Mouse (Mus musculus): ENCODE data around the gene Taco1. TPM values are rescaled to one million over a fixed set of nuclear protein-coding genes. Genes with fewer than 3 reads are reported as not detected.
"Not testable (repeated sequence)": the region's sequence is repeated elsewhere in the genome, so short reads cannot be mapped to it uniquely, and the experiment has no call there.

The Taco1 gene
- polyA plus RNA-seq (2012; rRNA removed): 21.3 and 21.4 TPM in 2 replicates

GRCm38 (mm10) chr11:106065923-106066571 lies at the start of gene Taco1:
Gene Taco1, plus strand, starts transcription at chr11:106066061.
- WGBS: under 1% methylated on average over 49 of the region's 49 CpGs
- TF ChIP-seq POLR2A (IDR thresholded peaks at IDR 0.05; ENCODE audit: low read depth, low read length) (peak; percentile 6), CTCF (conservative IDR thresholded peaks at IDR 0.05; ENCODE audit: insufficient read depth, insufficient read length, low read depth, low read length) (peak; percentile 47)
- no peaks in the 10 kb centered on the region for H3K27me3 ChIP-seq (replicated peaks; ENCODE audit: control insufficient read depth, insufficient read depth, low read length)

GRCm38 (mm10) chr11:106016440-106016839 lies 49.4 kb upstream of the Taco1 start:
- WGBS: 73% methylated on average over 5 of the region's 5 CpGs
- Histone ChIP-seq H3K4me3 (ENCODE audit: insufficient read depth, low read depth, low read length) (no peak overlapping the region), H3K27me3 (replicated peaks; ENCODE audit: control insufficient read depth, insufficient read depth, low read length) (no peaks in the 10 kb centered on the region), H3K27ac (ENCODE audit: insufficient read depth, low read depth, low read length) (no peak overlapping the region), H3K36me3 (ENCODE audit: control insufficient read depth, insufficient read depth, low read length) (no peaks in the 10 kb centered on the region), H3K4me1 (ENCODE audit: control insufficient read depth, insufficient read depth, low read length) (no peaks in the 10 kb centered on the region)
- no peak for DNase-seq
- TF ChIP-seq CTCF (conservative IDR thresholded peaks at IDR 0.05; ENCODE audit: insufficient read depth, insufficient read length, low read depth, low read length): no peak
- no peak for TF ChIP-seq POLR2A (IDR thresholded peaks at IDR 0.05; ENCODE audit: low read depth, low read length)

More at GRCm38 (mm10) chr11:106065923-106066571, at the start of gene Taco1:
- peak; percentile 98 for DNase-seq
- H3K27ac ChIP-seq (ENCODE audit: insufficient read depth, low read depth, low read length): peak within 1 kb of the TSS; percentile 70
- no peaks in the 10 kb centered on the region; the same call in 1 of the 2 replicates for H3K36me3 ChIP-seq (ENCODE audit: control insufficient read depth, insufficient read depth, low read length)
- H3K4me1 ChIP-seq (ENCODE audit: control insufficient read depth, insufficient read depth, low read length): peaks cover 9% of the 10 kb centered on the region; the same call in 1 of the 2 replicates
- peak within 1 kb of the TSS; percentile 71 for H3K4me3 ChIP-seq (ENCODE audit: insufficient read depth, low read depth, low read length)

- Histone ChIP-seq H3K4me3 (ENCODE audit: insufficient read depth, low read depth, low read length) (0 out of 2 replicates have a peak overlapping the region, but pooled peaks have one; percentile 3), H3K27me3 (replicated peaks; ENCODE audit: control insufficient read depth, insufficient read depth, low read length) (no peaks in the 10 kb centered on the region), H3K36me3 (ENCODE audit: control insufficient read depth, insufficient read depth, low read length) (no peaks in the 10 kb centered on the region), H3K27ac (ENCODE audit: insufficient read depth, low read depth, low read length) (no peak overlapping the region), H3K4me1 (ENCODE audit: control insufficient read depth, insufficient read depth, low read length) (no peaks in the 10 kb centered on the region)
- DNase-seq: no peak
- WGBS: 2% methylated on average over 50 of the region's 50 CpGs
- no peak for TF ChIP-seq POLR2A (IDR thresholded peaks at IDR 0.05; ENCODE audit: low read depth, low read length)
- no peak for TF ChIP-seq CTCF (conservative IDR thresholded peaks at IDR 0.05; ENCODE audit: insufficient read depth, insufficient read length, low read depth, low read length)
These were observed 45.7 kb upstream of the Taco1 start for GRCm38 (mm10) chr11:106020051-106020763.

- H3K4me3 ChIP-seq (ENCODE audit: insufficient read depth, low read depth, low read length): no peak overlapping the region
- no peak for DNase-seq
- WGBS: 91% methylated on average over 3 of the region's 3 CpGs
- H3K36me3 ChIP-seq (ENCODE audit: control insufficient read depth, insufficient read depth, low read length): no peaks in the 10 kb centered on the region
- H3K4me1 ChIP-seq (ENCODE audit: control insufficient read depth, insufficient read depth, low read length): no peaks in the 10 kb centered on the region
- no peaks in the 10 kb centered on the region for H3K27me3 ChIP-seq (replicated peaks; ENCODE audit: control insufficient read depth, insufficient read depth, low read length)
- TF ChIP-seq CTCF (conservative IDR thresholded peaks at IDR 0.05; ENCODE audit: insufficient read depth, insufficient read length, low read depth, low read length): no peak
- TF ChIP-seq POLR2A (IDR thresholded peaks at IDR 0.05; ENCODE audit: low read depth, low read length): no peak
- no peak overlapping the region for H3K27ac ChIP-seq (ENCODE audit: insufficient read depth, low read depth, low read length)
These were observed 40.1 kb upstream of the Taco1 start for GRCm38 (mm10) chr11:106025774-106026173.

- Histone ChIP-seq H3K27me3 (replicated peaks; ENCODE audit: control insufficient read depth, insufficient read depth, low read length) (no peaks in the 10 kb centered on the region), H3K4me3 (ENCODE audit: insufficient read depth, low read depth, low read length) (no peak overlapping the region), H3K36me3 (ENCODE audit: control insufficient read depth, insufficient read depth, low read length) (no peaks in the 10 kb centered on the region), H3K4me1 (ENCODE audit: control insufficient read depth, insufficient read depth, low read length) (no peaks in the 10 kb centered on the region), H3K27ac (ENCODE audit: insufficient read depth, low read depth, low read length) (no peak overlapping the region)
- DNase-seq: peak; percentile 73
- TF ChIP-seq POLR2A (IDR thresholded peaks at IDR 0.05; ENCODE audit: low read depth, low read length) (no peak), CTCF (conservative IDR thresholded peaks at IDR 0.05; ENCODE audit: insufficient read depth, insufficient read length, low read depth, low read length) (peak; percentile 72)
- 16% methylated on average over 11 of the region's 11 CpGs for WGBS
These were observed 39.3 kb upstream of the Taco1 start for GRCm38 (mm10) chr11:106026465-106027151.

- no peaks in the 10 kb centered on the region for H3K4me1 ChIP-seq (ENCODE audit: control insufficient read depth, insufficient read depth, low read length)
- TF ChIP-seq CTCF (conservative IDR thresholded peaks at IDR 0.05; ENCODE audit: insufficient read depth, insufficient read length, low read depth, low read length) (no peak), POLR2A (IDR thresholded peaks at IDR 0.05; ENCODE audit: low read depth, low read length) (no peak)
- no peak overlapping the region for H3K4me3 ChIP-seq (ENCODE audit: insufficient read depth, low read depth, low read length)
- whole genome bisulfite sequencing: 85% methylated on average over 5 of the region's 5 CpGs
- H3K36me3 ChIP-seq (ENCODE audit: control insufficient read depth, insufficient read depth, low read length): no peaks in the 10 kb centered on the region
- no peaks in the 10 kb centered on the region for H3K27me3 ChIP-seq (replicated peaks; ENCODE audit: control insufficient read depth, insufficient read depth, low read length)
- H3K27ac ChIP-seq (ENCODE audit: insufficient read depth, low read depth, low read length): no peak overlapping the region
- no peak for DNase-seq
These were observed 38.3 kb upstream of the Taco1 start for GRCm38 (mm10) chr11:106027607-106028006.

GRCm38 (mm10) chr11:106032074-106032473 lies 33.8 kb upstream of the Taco1 start:
- H3K4me1 ChIP-seq (ENCODE audit: control insufficient read depth, insufficient read depth, low read length); DNase-seq; H3K36me3 ChIP-seq (ENCODE audit: control insufficient read depth, insufficient read depth, low read length); H3K27ac ChIP-seq (ENCODE audit: insufficient read depth, low read depth, low read length); H3K27me3 ChIP-seq (replicated peaks; ENCODE audit: control insufficient read depth, insufficient read depth, low read length): not testable (repeated sequence)
- peak overlapping the region; percentile 32 for H3K4me3 ChIP-seq (ENCODE audit: insufficient read depth, low read depth, low read length)
- WGBS: 45% methylated on average over 14 of the region's 25 CpGs
